ENCODE assay signal across 28 mouse cellular contexts in genomic region chr6:86305680-86306079, GRCm38 (mm10). TPM values are rescaled to one million over a fixed set of nuclear protein-coding genes. Genes with fewer than 3 reads are reported as not detected.
A peak's percentile ranks its signal among the peaks of the same experiment; 100 is the strongest.
DNase-seq lines count a peak whose midpoint lies in the region; ATAC-seq and TF ChIP-seq lines count a peak whose summit lies in the region.
"Had no signal": no experiment of that assay in that cellular context is flagged by ENCODE, and none has a peak within 500 bp of the region (broad histone marks: within the 10 kb centered on the region; RNA-seq: fewer than 3 reads in every experiment).

No protein-coding gene starts in this region.

- TF ChIP-seq EP300 in liver, embryonic 14.5 days (IDR thresholded peaks at IDR 0.05; ENCODE audit: low read depth), result no peak

- no peaks in the 10 kb centered on the region for H3K4me1 ChIP-seq in liver, embryonic 11.5 days (replicated peaks; ENCODE audit: control insufficient read depth, insufficient read depth, low read length)
- H3K4me1 ChIP-seq in liver, embryonic 14.5 days (replicated peaks; ENCODE audit: control insufficient read depth in 2 of 2, insufficient read depth in 2 of 2, low read length in 1 of 2), result 0 out of 4 replicates have a peak, but pooled peaks cover 0 to 3% of the 10 kb centered on the region in 2 experiments
- no peaks in the 10 kb centered on the region for H3K4me1 ChIP-seq in hindbrain, embryonic 12.5 days
- H3K4me1 ChIP-seq: embryonic facial prominence, embryonic 10.5 days; embryonic facial prominence, embryonic 13.5 days; forebrain, embryonic 12.5 days; forebrain, embryonic 15.5 days; heart, embryonic 10.5 days; heart, embryonic 13.5 days; hindbrain, embryonic 15.5 days had no signal

- ATAC-seq in liver, embryonic 11.5 days (replicated peaks; ENCODE audit: low FRiP score), result peak; percentile 71
- peak; percentile 70; the same call in 1 of the 2 replicates for ATAC-seq in liver, embryonic 14.5 days (ENCODE audit: insufficient read depth)
- ATAC-seq in hindbrain, embryonic 12.5 days (ENCODE audit: low FRiP score), result no peak
- ATAC-seq: CD4-positive, CD25-positive, alpha-beta regulatory T cell, adult 4 months; forebrain, embryonic 15.5 days; Patski had no signal

- DNase-seq in MEL-GATA-1-ER (ENCODE audit: extremely low read depth, low read depth), result peak; percentile 6
- DNase-seq in liver, embryonic 11.5 days (ENCODE audit: low spot score), result no peak
- peak; percentile 2 to 28 (median 22) for DNase-seq in liver, embryonic 14.5 days (ENCODE audit: low read depth in 3 of 3, low spot score in 3 of 3)
- no peak for DNase-seq in thymus, postnatal 25 days
- DNase-seq in embryo, embryonic 10 days (ENCODE audit: low spot score), result no peak
- DNase-seq: adrenal gland, postnatal 10 days; adrenal gland, postnatal 36 days; cerebellum, adult 11 months; cerebellum, adult 2 months; cerebellum, adult 9-11 months; cerebellum, postnatal 25 days; embryo, embryonic 11 days; gastrocnemius, adult 2 months; gastrocnemius, postnatal 25 days; heart, adult 2 months; heart, postnatal 14 days; heart, postnatal 4 days had no signal

- H3K27ac ChIP-seq in liver, embryonic 11.5 days (ENCODE audit: low read depth, low read length), result no peak overlapping the region
- no peak overlapping the region for H3K27ac ChIP-seq in liver, embryonic 14.5 days
- no peak overlapping the region for H3K27ac ChIP-seq in hindbrain, embryonic 12.5 days
- H3K27ac ChIP-seq: embryonic facial prominence, embryonic 10.5 days; embryonic facial prominence, embryonic 13.5 days; forebrain, embryonic 12.5 days; forebrain, embryonic 15.5 days; gastrocnemius, adult 2 months; heart, adult 2 months; heart, embryonic 10.5 days; heart, embryonic 13.5 days; hindbrain, embryonic 15.5 days had no signal

- H3K4me2 ChIP-seq in liver, embryonic 11.5 days, result no peak overlapping the region
- H3K4me2 ChIP-seq in liver, embryonic 14.5 days (ENCODE audit: low read depth), result no peak overlapping the region
- H3K4me2 ChIP-seq in hindbrain, embryonic 12.5 days (replicated peaks), result no peak overlapping the region
- H3K4me2 ChIP-seq: embryonic facial prominence, embryonic 13.5 days; forebrain, embryonic 12.5 days; forebrain, embryonic 15.5 days; heart, embryonic 13.5 days; hindbrain, embryonic 15.5 days had no signal

- H3K27me3 ChIP-seq in liver, embryonic 11.5 days (replicated peaks; ENCODE audit: control insufficient read depth, insufficient read depth, low read length), result no peaks in the 10 kb centered on the region
- H3K27me3 ChIP-seq in liver, embryonic 14.5 days (ENCODE audit: control insufficient read depth, insufficient read depth, low read length), result no peaks in the 10 kb centered on the region
- no peaks in the 10 kb centered on the region for H3K27me3 ChIP-seq in hindbrain, embryonic 12.5 days
- H3K27me3 ChIP-seq: embryonic facial prominence, embryonic 13.5 days; forebrain, embryonic 12.5 days; forebrain, embryonic 15.5 days; hindbrain, embryonic 15.5 days; Patski had no signal

- no peaks in the 10 kb centered on the region for H3K9me3 ChIP-seq in liver, embryonic 11.5 days (ENCODE audit: control insufficient read depth, low read length)
- H3K9me3 ChIP-seq in liver, embryonic 14.5 days (ENCODE audit: control insufficient read depth, low read length), result no peaks in the 10 kb centered on the region
- H3K9me3 ChIP-seq in hindbrain, embryonic 12.5 days (replicated peaks), result no peaks in the 10 kb centered on the region
- H3K9me3 ChIP-seq: embryonic facial prominence, embryonic 10.5 days; embryonic facial prominence, embryonic 13.5 days; forebrain, embryonic 12.5 days; forebrain, embryonic 15.5 days; heart, embryonic 10.5 days; heart, embryonic 13.5 days; hindbrain, embryonic 15.5 days had no signal

- no peak overlapping the region for H3K4me3 ChIP-seq in liver, embryonic 11.5 days (ENCODE audit: low read depth, low read length)
- H3K4me3 ChIP-seq in liver, embryonic 14.5 days (ENCODE audit: insufficient read depth in 1 of 2, low read depth in 2 of 2, low read length in 2 of 2), result no peak overlapping the region
- H3K4me3 ChIP-seq in hindbrain, embryonic 12.5 days, result no peak overlapping the region
- H3K4me3 ChIP-seq: embryonic facial prominence, embryonic 10.5 days; embryonic facial prominence, embryonic 13.5 days; erythroblast, embryonic 14.5 days; forebrain, embryonic 12.5 days; forebrain, embryonic 15.5 days; gastrocnemius, adult 2 months; heart, adult 2 months; heart, embryonic 10.5 days; heart, embryonic 13.5 days; hindbrain, embryonic 15.5 days had no signal

- no peaks in the 10 kb centered on the region for H3K36me3 ChIP-seq in liver, embryonic 11.5 days (ENCODE audit: control insufficient read depth, insufficient read depth, low read length)
- H3K36me3 ChIP-seq in liver, embryonic 14.5 days (replicated peaks; ENCODE audit: control insufficient read depth, insufficient read depth, low read depth), result no peaks in the 10 kb centered on the region
- H3K36me3 ChIP-seq in hindbrain, embryonic 12.5 days, result no peaks in the 10 kb centered on the region
- H3K36me3 ChIP-seq: embryonic facial prominence, embryonic 10.5 days; embryonic facial prominence, embryonic 13.5 days; forebrain, embryonic 12.5 days; forebrain, embryonic 15.5 days; heart, embryonic 10.5 days; heart, embryonic 13.5 days; hindbrain, embryonic 15.5 days had no signal

- TF ChIP-seq CTCF in liver, embryonic 14.5 days (IDR thresholded peaks at IDR 0.05; ENCODE audit: low read depth), result no peak

- no peak overlapping the region for H3K9ac ChIP-seq in liver, embryonic 11.5 days (ENCODE audit: low read depth, low read length)
- H3K9ac ChIP-seq in liver, embryonic 14.5 days (replicated peaks), result no peak overlapping the region
- no peak overlapping the region for H3K9ac ChIP-seq in hindbrain, embryonic 12.5 days
- H3K9ac ChIP-seq: embryonic facial prominence, embryonic 13.5 days; forebrain, embryonic 12.5 days; forebrain, embryonic 15.5 days; heart, embryonic 13.5 days; hindbrain, embryonic 15.5 days had no signal

- WGBS in liver, embryonic 11.5 days, result 53% methylated on average over 4 of the region's 4 CpGs
- 41% methylated on average over 4 of the region's 4 CpGs for WGBS in liver, embryonic 14.5 days (ENCODE audit: insufficient replicate concordance)
- 89% methylated on average over 4 of the region's 4 CpGs for WGBS in hindbrain, embryonic 12.5 days

RNA-seq across cellular contexts. Expression of gene Fam136a, which starts 59.8 kb away (rescaled TPM):
- 188 and 198 TPM in 2 replicates for polyA plus RNA-seq in liver, embryonic 11.5 days (2014; fragmentation: Nextera tagmentation; extraction: Ambion mirVana)
- polyA plus RNA-seq in liver, embryonic 14.5 days (2012; rRNA removed), result 15.5 and 27.6 TPM in 2 replicates
- polyA plus RNA-seq in liver, embryonic 14.5 days (2014; fragmentation: Nextera tagmentation; extraction: Ambion mirVana), result 62.8 and 64.8 TPM in 2 replicates
- 107 and 116 TPM in 2 replicates for polyA plus RNA-seq in hindbrain, embryonic 12.5 days (2016; fragmentation: Nextera tagmentation; extraction: Ambion mirVana)

Comparison
In these comparisons a context has a peak if more than half of its experiments do, and no peak if none do; other contexts are left out.
1. DNase-seq: peak in MEL-GATA-1-ER (single experiment) and liver, embryonic 14.5 days (3 of 3); none in liver, embryonic 11.5 days (single experiment), thymus, postnatal 25 days (single experiment) and embryo, embryonic 10 days (single experiment).